ENCODE assay signal across 20 mouse cellular contexts in the genomic region with DNA sequence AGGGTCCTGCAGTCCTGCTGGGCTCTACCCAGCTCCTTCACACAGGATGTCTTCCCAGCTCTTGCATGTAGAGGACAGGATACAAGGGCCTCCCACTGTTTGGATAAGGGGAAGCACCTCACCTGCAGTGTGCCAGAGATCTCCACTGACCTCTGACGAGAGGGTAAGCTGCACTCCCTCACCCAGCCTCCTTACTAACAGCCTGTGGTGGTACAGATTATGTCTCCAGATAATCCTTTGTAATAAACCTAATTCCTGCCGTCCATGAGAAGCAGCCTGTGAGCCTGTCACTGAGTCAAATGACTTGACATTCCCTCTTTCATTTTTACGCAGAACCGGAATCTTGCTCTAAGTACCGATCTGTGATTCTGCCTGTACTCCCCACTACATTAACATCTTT.
DNase-seq lines count a peak whose midpoint lies in the region; ATAC-seq lines count a peak whose summit lies in the region.
"Had no signal": no experiment of that assay in that cellular context is flagged by ENCODE, and none has a peak within 500 bp of the region (broad histone marks: within the 10 kb centered on the region; RNA-seq: fewer than 3 reads in every experiment).

No protein-coding gene starts in this region.

- H3K4me2 ChIP-seq in midbrain, embryonic 16.5 days (ENCODE audit: low read length): no peak overlapping the region
- H3K4me2 ChIP-seq: embryonic facial prominence, embryonic 12.5 days; forebrain, embryonic 13.5 days; forebrain, embryonic 15.5 days had no signal

- H3K27ac ChIP-seq in midbrain, embryonic 10.5 days (replicated peaks): peak overlapping the region; percentile 3
- H3K27ac ChIP-seq in midbrain, embryonic 16.5 days (ENCODE audit: low read length): no peak overlapping the region
- H3K27ac ChIP-seq in embryonic facial prominence, embryonic 10.5 days (replicated peaks): peak overlapping the region; percentile 42; the same call in 1 of the 2 replicates
- H3K27ac ChIP-seq in limb, embryonic 10.5 days: peak overlapping the region; percentile 86
- H3K27ac ChIP-seq: embryonic facial prominence, embryonic 12.5 days; forebrain, embryonic 13.5 days; forebrain, embryonic 15.5 days had no signal

- WGBS in midbrain, embryonic 10.5 days: 67% methylated on average over 5 of the region's 5 CpGs
- WGBS in midbrain, embryonic 16.5 days: 47% methylated on average over 5 of the region's 5 CpGs
- 73% methylated on average over 5 of the region's 5 CpGs for WGBS in embryonic facial prominence, embryonic 10.5 days
- 65% methylated on average over 5 of the region's 5 CpGs for WGBS in limb, embryonic 10.5 days

- no peaks in the 10 kb centered on the region for H3K36me3 ChIP-seq in midbrain, embryonic 10.5 days
- no peaks in the 10 kb centered on the region for H3K36me3 ChIP-seq in midbrain, embryonic 16.5 days (ENCODE audit: control insufficient read depth, insufficient read depth, low read length)
- H3K36me3 ChIP-seq in embryonic facial prominence, embryonic 10.5 days (replicated peaks): no peaks in the 10 kb centered on the region
- H3K36me3 ChIP-seq in limb, embryonic 10.5 days: no peaks in the 10 kb centered on the region
- H3K36me3 ChIP-seq: embryonic facial prominence, embryonic 12.5 days; forebrain, embryonic 15.5 days had no signal

- H3K9me3 ChIP-seq in midbrain, embryonic 10.5 days (replicated peaks): no peaks in the 10 kb centered on the region
- H3K9me3 ChIP-seq in midbrain, embryonic 16.5 days (replicated peaks; ENCODE audit: control insufficient read depth, low read length, poor library complexity, severe bottlenecking): no peaks in the 10 kb centered on the region
- no peaks in the 10 kb centered on the region for H3K9me3 ChIP-seq in embryonic facial prominence, embryonic 10.5 days
- H3K9me3 ChIP-seq in limb, embryonic 10.5 days (replicated peaks): no peaks in the 10 kb centered on the region
- H3K9me3 ChIP-seq: embryonic facial prominence, embryonic 12.5 days; forebrain, embryonic 13.5 days had no signal

- peaks cover 64% of the 10 kb centered on the region for H3K4me1 ChIP-seq in midbrain, embryonic 10.5 days
- peaks cover 5% of the 10 kb centered on the region for H3K4me1 ChIP-seq in midbrain, embryonic 16.5 days (ENCODE audit: control insufficient read depth, insufficient read depth, low read length)
- H3K4me1 ChIP-seq in embryonic facial prominence, embryonic 10.5 days: peaks cover 75% of the 10 kb centered on the region
- H3K4me1 ChIP-seq in limb, embryonic 10.5 days: peaks cover 90% of the 10 kb centered on the region

- H3K4me3 ChIP-seq in midbrain, embryonic 10.5 days: no peak overlapping the region
- no peak overlapping the region for H3K4me3 ChIP-seq in midbrain, embryonic 16.5 days (ENCODE audit: low read depth, low read length)
- H3K4me3 ChIP-seq in embryonic facial prominence, embryonic 10.5 days: no peak overlapping the region
- no peak overlapping the region for H3K4me3 ChIP-seq in limb, embryonic 10.5 days
- H3K4me3 ChIP-seq: embryonic facial prominence, embryonic 12.5 days; forebrain, embryonic 13.5 days; forebrain, embryonic 15.5 days had no signal

- no peak for ATAC-seq in midbrain, embryonic 16.5 days
- ATAC-seq: forebrain, embryonic 13.5 days; forebrain, embryonic 15.5 days had no signal

- H3K27me3 ChIP-seq in midbrain, embryonic 10.5 days (ENCODE audit: low read depth, poor library complexity, severe bottlenecking): no peaks in the 10 kb centered on the region
- H3K27me3 ChIP-seq in midbrain, embryonic 16.5 days (ENCODE audit: control insufficient read depth, insufficient read depth, low read depth, low read length): no peaks in the 10 kb centered on the region
- H3K27me3 ChIP-seq in embryonic facial prominence, embryonic 10.5 days (replicated peaks; ENCODE audit: low read depth, poor library complexity, severe bottlenecking): no peaks in the 10 kb centered on the region
- H3K27me3 ChIP-seq in limb, embryonic 10.5 days (ENCODE audit: low read depth, poor library complexity, severe bottlenecking): no peaks in the 10 kb centered on the region
- H3K27me3 ChIP-seq: embryonic facial prominence, embryonic 12.5 days; forebrain, embryonic 13.5 days; forebrain, embryonic 15.5 days had no signal

- H3K9ac ChIP-seq in midbrain, embryonic 16.5 days (ENCODE audit: low read depth, low read length): no peak overlapping the region
- H3K9ac ChIP-seq: embryonic facial prominence, embryonic 12.5 days; forebrain, embryonic 13.5 days; forebrain, embryonic 15.5 days had no signal

- DNase-seq in midbrain, embryonic 10.5 days (ENCODE audit: low spot score): no peak
- no peak for DNase-seq in embryonic facial prominence, embryonic 10.5 days (ENCODE audit: low spot score)
- no peak for DNase-seq in limb, embryonic 10.5 days (ENCODE audit: low spot score)
- peak; percentile 33 for DNase-seq in retina, postnatal 7 days (ENCODE audit: low read depth, low spot score)
- no peak for DNase-seq in lung, postnatal 10 days
- DNase-seq in thymus, postnatal 25 days: no peak
- DNase-seq: adrenal gland, adult 2 months; adrenal gland, postnatal 10 days; adrenal gland, postnatal 25 days; cerebellum, adult 11 months; cerebellum, adult 18-20 months; cerebellum, adult 8-10 months; cerebellum, adult 9-11 months; cerebellum, postnatal 14 days; cerebellum, postnatal 36 days; embryo, embryonic 11 days had no signal
